ENCODE assay signal across 24 mouse cellular contexts in genomic region chr6:118022898-118023635, GRCm38 (mm10). TPM values are rescaled to one million over a fixed set of nuclear protein-coding genes. Genes with fewer than 3 reads are reported as not detected.
DNase-seq lines count a peak whose midpoint lies in the region; ATAC-seq lines count a peak whose summit lies in the region.
"Had no signal": no experiment of that assay in that cellular context is flagged by ENCODE, and none has a peak within 500 bp of the region (broad histone marks: within the 10 kb centered on the region; RNA-seq: fewer than 3 reads in every experiment).

No protein-coding gene starts in this region.

- no peak overlapping the region for H3K4me3 ChIP-seq in embryonic facial prominence, embryonic 10.5 days
- H3K4me3 ChIP-seq: embryonic facial prominence, embryonic 15.5 days; forebrain, embryonic 10.5 days; hindbrain, embryonic 10.5 days; liver, embryonic 12.5 days; midbrain, embryonic 10.5 days; neural tube, embryonic 12.5 days had no signal

- H3K9me3 ChIP-seq in embryonic facial prominence, embryonic 10.5 days, result no peaks in the 10 kb centered on the region
- H3K9me3 ChIP-seq: embryonic facial prominence, embryonic 15.5 days; forebrain, embryonic 10.5 days; hindbrain, embryonic 10.5 days; liver, embryonic 12.5 days; midbrain, embryonic 10.5 days; neural tube, embryonic 12.5 days had no signal

- no peaks in the 10 kb centered on the region for H3K36me3 ChIP-seq in embryonic facial prominence, embryonic 10.5 days (replicated peaks)
- H3K36me3 ChIP-seq: embryonic facial prominence, embryonic 15.5 days; forebrain, embryonic 10.5 days; hindbrain, embryonic 10.5 days; liver, embryonic 12.5 days; midbrain, embryonic 10.5 days; neural tube, embryonic 12.5 days had no signal

- DNase-seq in frontal cortex, postnatal 10 days (ENCODE audit: low spot score in 2 of 2), result no peak
- DNase-seq in right cerebral cortex, adult 18-20 months, result peak; percentile 83
- no peak for DNase-seq in right cerebral cortex, postnatal 4 days
- peak; percentile 45 for DNase-seq in left cerebral cortex, postnatal 4 days
- peak; percentile 88 for DNase-seq in telencephalon, adult 2 months (ENCODE audit: low read depth, low spot score)
- DNase-seq in heart, adult 8-10 months (ENCODE audit: low spot score), result no peak
- no peak for DNase-seq in embryonic facial prominence, embryonic 10.5 days (ENCODE audit: low spot score)
- DNase-seq: adrenal gland, postnatal 36 days; cerebellum, adult 9-10 months; embryo, embryonic 11 days; gastrocnemius, postnatal 25 days; kidney, adult 11 months; lung, embryonic 14.5 days; lung, postnatal 36 days; thymus, postnatal 25 days had no signal

- WGBS in embryonic facial prominence, embryonic 10.5 days, result 76% methylated on average over 15 of the region's 15 CpGs

- no peak overlapping the region for H3K27ac ChIP-seq in embryonic facial prominence, embryonic 10.5 days (replicated peaks)
- H3K27ac ChIP-seq: embryonic facial prominence, embryonic 15.5 days; forebrain, embryonic 10.5 days; hindbrain, embryonic 10.5 days; hindbrain, postnatal 0 days; liver, embryonic 12.5 days; midbrain, embryonic 10.5 days; neural tube, embryonic 12.5 days had no signal

- intact Hi-C loops in left cerebral cortex, postnatal 4 days (cut with DNase I), result no loop called here

- 0 out of 2 replicates have a peak, but pooled peaks cover 7% of the 10 kb centered on the region for H3K4me1 ChIP-seq in embryonic facial prominence, embryonic 10.5 days
- H3K4me1 ChIP-seq: embryonic facial prominence, embryonic 15.5 days; liver, embryonic 12.5 days; neural tube, embryonic 12.5 days had no signal

- ATAC-seq in frontal cortex, adult (ENCODE audit: low TSS enrichment), result peak; percentile 56
- ATAC-seq: hindbrain, postnatal 0 days; liver, embryonic 12.5 days had no signal

- 0 out of 2 replicates have a peak, but pooled peaks cover 5% of the 10 kb centered on the region for H3K27me3 ChIP-seq in embryonic facial prominence, embryonic 10.5 days (replicated peaks; ENCODE audit: low read depth, poor library complexity, severe bottlenecking)

RNA-seq across cellular contexts. Expression of gene Rasgef1a, which starts 11.8 kb away (rescaled TPM):
- total RNA-seq in left cerebral cortex, postnatal 4 days (2021), result 10 to 100 TPM; 31.7 to 35.2 TPM
- total RNA-seq in heart, adult 8-10 months (2022), result under 1 TPM; 0.35 to 0.69 (median 0.42) TPM
- 0.06 and 0.13 TPM in 2 replicates for polyA plus RNA-seq in embryonic facial prominence, embryonic 10.5 days (2016; fragmentation: Nextera tagmentation; extraction: Ambion mirVana)
- polyA plus RNA-seq: hindbrain, embryonic 10.5 days; limb, embryonic 11.5 days; liver, embryonic 12.5 days had no signal

Comparison
In these comparisons a context has a peak if more than half of its experiments do, and no peak if none do; other contexts are left out.
1. DNase-seq: peak in right cerebral cortex, adult 18-20 months (single experiment), left cerebral cortex, postnatal 4 days (single experiment) and telencephalon, adult 2 months (single experiment); none in frontal cortex, postnatal 10 days (0 of 2), right cerebral cortex, postnatal 4 days (single experiment), heart, adult 8-10 months (single experiment) and embryonic facial prominence, embryonic 10.5 days (single experiment).
2. RNA of gene Rasgef1a, which starts 11.8 kb away (total RNA-seq): 31.7 to 35.2 TPM in left cerebral cortex, postnatal 4 days; 0.35 to 0.69 TPM in heart, adult 8-10 months; every median in the first group is over 10 times any median in the second.